Mouse (Mus musculus): ENCODE results near the gene Psmc1. TPM values are rescaled to one million over a fixed set of nuclear protein-coding genes. Genes with fewer than 3 reads are reported as not detected.

Psmc1 gene
- polyA plus RNA-seq, 1 experiment from 2014 or later, result 117 TPM

GRCm38 (mm10) chr12:100135117-100135516 is 25.2 kb downstream of the Psmc1 start:
- Histone ChIP-seq H3K4me3 (ENCODE audit: low read depth, low read length) (no peak overlapping the region), H3K27ac (ENCODE audit: low read depth) (no peak overlapping the region), H3K36me3 (replicated peaks; ENCODE audit: insufficient read depth, low read length) (peaks cover 53% of the 10 kb centered on the region), H3K9me3 (ENCODE audit: low read length) (no peaks in the 10 kb centered on the region), H3K9ac (replicated peaks) (no peak overlapping the region), H3K27me3 (ENCODE audit: insufficient read depth, low read length) (no peaks in the 10 kb centered on the region), H3K4me1 (ENCODE audit: insufficient read depth) (no peaks in the 10 kb centered on the region), H3K4me2 (ENCODE audit: low read depth, low read length) (no peak overlapping the region)
- no peak for DNase-seq
- WGBS (ENCODE audit: insufficient replicate concordance), result 68% methylated on average over 3 of the region's 3 CpGs
- no peak for ATAC-seq
- TF ChIP-seq EP300 (IDR thresholded peaks at IDR 0.05; ENCODE audit: low read depth), result no peak

GRCm38 (mm10) chr12:100142848-100143523 is 33.0 kb downstream of the Psmc1 start:
- Histone ChIP-seq H3K27me3 (ENCODE audit: insufficient read depth, low read length) (no peaks in the 10 kb centered on the region), H3K36me3 (replicated peaks; ENCODE audit: insufficient read depth, low read length) (peaks cover 75% of the 10 kb centered on the region), H3K9me3 (ENCODE audit: low read length) (no peaks in the 10 kb centered on the region), H3K9ac (replicated peaks) (no peak overlapping the region), H3K4me2 (ENCODE audit: low read depth, low read length) (no peak overlapping the region), H3K27ac (ENCODE audit: low read depth) (no peak overlapping the region), H3K4me3 (ENCODE audit: low read depth, low read length) (no peak overlapping the region), H3K4me1 (ENCODE audit: insufficient read depth) (no peaks in the 10 kb centered on the region)
- peak; percentile 27; the same call in 1 of the 2 replicates for ATAC-seq
- DNase-seq, result no peak
- TF ChIP-seq CTCF (IDR thresholded peaks at IDR 0.05; ENCODE audit: low read depth) (no peak), EP300 (IDR thresholded peaks at IDR 0.05; ENCODE audit: low read depth) (no peak)
- WGBS (ENCODE audit: insufficient replicate concordance), result 68% methylated on average over 11 of the region's 11 CpGs

- peaks cover 72% of the 10 kb centered on the region for H3K36me3 ChIP-seq (replicated peaks; ENCODE audit: insufficient read depth, low read length)
- H3K9me3 ChIP-seq (ENCODE audit: low read length), result no peaks in the 10 kb centered on the region
- no peaks in the 10 kb centered on the region for H3K27me3 ChIP-seq (ENCODE audit: insufficient read depth, low read length)
- no peak overlapping the region for H3K4me3 ChIP-seq (ENCODE audit: low read depth, low read length)
- DNase-seq (no peak), ATAC-seq (no peak)
- TF ChIP-seq EP300 (IDR thresholded peaks at IDR 0.05; ENCODE audit: low read depth), result no peak
- no peak for TF ChIP-seq CTCF (IDR thresholded peaks at IDR 0.05; ENCODE audit: low read depth)
- H3K27ac ChIP-seq (ENCODE audit: low read depth), result no peak overlapping the region
- no peaks in the 10 kb centered on the region for H3K4me1 ChIP-seq (ENCODE audit: insufficient read depth)
- WGBS (ENCODE audit: insufficient replicate concordance), result 87% methylated on average over 9 of the region's 9 CpGs
- H3K9ac ChIP-seq (replicated peaks), result no peak overlapping the region
- H3K4me2 ChIP-seq (ENCODE audit: low read depth, low read length), result no peak overlapping the region
Measured at GRCm38 (mm10) chr12:100143737-100144136, 33.8 kb downstream of the Psmc1 start.

- Histone ChIP-seq H3K4me2 (ENCODE audit: low read depth, low read length) (no peak overlapping the region), H3K9ac (replicated peaks) (no peak overlapping the region), H3K4me3 (ENCODE audit: low read depth, low read length) (no peak overlapping the region), H3K27ac (ENCODE audit: low read depth) (no peak overlapping the region), H3K4me1 (ENCODE audit: insufficient read depth) (no peaks in the 10 kb centered on the region), H3K27me3 (ENCODE audit: insufficient read depth, low read length) (no peaks in the 10 kb centered on the region), H3K9me3 (ENCODE audit: low read length) (no peaks in the 10 kb centered on the region), H3K36me3 (replicated peaks; ENCODE audit: insufficient read depth, low read length) (peaks cover 76% of the 10 kb centered on the region)
- ATAC-seq (no peak), DNase-seq (no peak)
- whole genome bisulfite sequencing (ENCODE audit: insufficient replicate concordance), result 89% methylated on average over 5 of the region's 5 CpGs
- TF ChIP-seq CTCF (IDR thresholded peaks at IDR 0.05; ENCODE audit: low read depth) (no peak), EP300 (IDR thresholded peaks at IDR 0.05; ENCODE audit: low read depth) (no peak)
Measured at GRCm38 (mm10) chr12:100144269-100144668, 34.3 kb downstream of the Psmc1 start.

- Histone ChIP-seq H3K36me3 (replicated peaks; ENCODE audit: insufficient read depth, low read length) (peaks cover 31% of the 10 kb centered on the region), H3K4me1 (ENCODE audit: insufficient read depth) (no peaks in the 10 kb centered on the region), H3K27me3 (ENCODE audit: insufficient read depth, low read length) (no peaks in the 10 kb centered on the region), H3K4me2 (ENCODE audit: low read depth, low read length) (no peak overlapping the region), H3K9me3 (ENCODE audit: low read length) (no peaks in the 10 kb centered on the region), H3K27ac (ENCODE audit: low read depth) (no peak overlapping the region), H3K9ac (replicated peaks) (no peak overlapping the region), H3K4me3 (ENCODE audit: low read depth, low read length) (no peak overlapping the region)
- no peak for DNase-seq
- WGBS (ENCODE audit: insufficient replicate concordance), result 90% methylated on average over 7 of the region's 7 CpGs
- no peak for ATAC-seq
- no peak for TF ChIP-seq EP300 (IDR thresholded peaks at IDR 0.05; ENCODE audit: low read depth)
- no peak for TF ChIP-seq CTCF (IDR thresholded peaks at IDR 0.05; ENCODE audit: low read depth)
Measured at GRCm38 (mm10) chr12:100152466-100152865, 42.5 kb downstream of the Psmc1 start.

- DNase-seq (peak; percentile 89), ATAC-seq (peak; percentile 100)
- no peaks in the 10 kb centered on the region for H3K27me3 ChIP-seq (ENCODE audit: insufficient read depth, low read length)
- under 1% methylated on average over 26 of the region's 26 CpGs for WGBS (ENCODE audit: insufficient replicate concordance)
- peak within 1 kb of the TSS; percentile 58 for H3K4me3 ChIP-seq (ENCODE audit: low read depth, low read length)
- H3K4me2 ChIP-seq (ENCODE audit: low read depth, low read length), result peak within 1 kb of the TSS; percentile 68
- H3K36me3 ChIP-seq (replicated peaks; ENCODE audit: insufficient read depth, low read length), result no peaks in the 10 kb centered on the region; the same call in 1 of the 2 replicates
- no peak for TF ChIP-seq EP300 (IDR thresholded peaks at IDR 0.05; ENCODE audit: low read depth)
- TF ChIP-seq CTCF (IDR thresholded peaks at IDR 0.05; ENCODE audit: low read depth), result peak; percentile 39
- H3K4me1 ChIP-seq (ENCODE audit: insufficient read depth), result peaks cover 8% of the 10 kb centered on the region
- peak within 1 kb of the TSS; percentile 62 for H3K9ac ChIP-seq (replicated peaks)
- H3K9me3 ChIP-seq (ENCODE audit: low read length), result no peaks in the 10 kb centered on the region
- H3K27ac ChIP-seq (ENCODE audit: low read depth), result peak within 1 kb of the TSS; percentile 50
Measured at GRCm38 (mm10) chr12:100159261-100159975, 49.5 kb downstream of the Psmc1 start, which contains the start of gene Nrde2. Gene Nrde2 (minus strand): TSS chr12:100159653.

Measured in liver, postnatal 0 days (tissue).